Mouse (Mus musculus) left cerebral cortex, adult 2 months (tissue): ENCODE data around the gene Ldlrad3. TPM values are rescaled to one million over a fixed set of nuclear protein-coding genes. Genes with fewer than 3 reads are reported as not detected.

Experiments
- DNase-seq, 2 experiments: peaks; one replicate each; pipeline ENCODE4 v3.0.0; 2021 to 2022; ENCODE audit warnings: low spot score in 2 of 2, mixed read lengths in 1 of 2; ENCODE audit errors: extremely low spot score in 1 of 2
- H3K27ac ChIP-seq: fragments of 200-600 bp; 2 replicates; pipeline ENCODE4 v1.8.1; 2022
- H3K4me3 ChIP-seq: fragments of 200-600 bp; 2 replicates; pipeline ENCODE4 v1.8.1; 2022
- CTCF ChIP-seq: fragments of 200-600 bp; IDR thresholded peaks from 2 replicates; pipeline ENCODE4 v1.8.1; 2022; ENCODE audit warnings: antibody characterized with exemption, mild to moderate bottlenecking, moderate library complexity
- intact Hi-C: fragments of 180-260 bp; cut with DNase I; formaldehyde crosslinking; loops from one replicate; pipeline ENCODE4 v1.15.1; 2025
- total RNA-seq, 2 experiments: library from RNA; stranded (reverse); gene quantifications; 2 replicates each; pipeline ENCODE4 v1.2.3; 2021

Ldlrad3 gene
- total RNA-seq, 2 experiments from 2014 or later, result 9.1 to 10.3 TPM

DNA sequence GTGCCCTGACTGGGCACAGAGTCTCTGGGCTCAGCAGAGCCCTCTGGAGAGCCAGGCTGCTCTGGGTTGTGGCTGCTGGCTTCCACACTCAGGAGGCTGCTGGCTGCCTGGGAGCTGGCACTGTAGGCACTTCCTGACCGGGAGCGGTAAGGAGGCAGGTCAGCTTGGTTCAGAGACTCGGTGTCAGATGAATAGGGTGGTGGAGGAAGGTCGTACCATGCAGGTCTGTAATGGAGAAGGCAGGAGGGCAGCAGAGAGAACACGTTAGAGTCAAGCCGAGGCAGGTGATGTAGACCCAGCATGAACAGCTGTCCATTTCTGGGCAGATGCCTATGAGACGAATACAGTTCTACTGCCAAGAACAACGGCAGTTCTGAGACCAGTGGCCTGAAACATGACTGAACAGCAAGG lies 233.2 kb downstream of the Ldlrad3 start:
- Histone ChIP-seq H3K27ac (no peak overlapping the region), H3K4me3 (no peak overlapping the region)
- DNase-seq, result no peak
- intact Hi-C loops, result no loop called here
- TF ChIP-seq CTCF, result no peak

DNA sequence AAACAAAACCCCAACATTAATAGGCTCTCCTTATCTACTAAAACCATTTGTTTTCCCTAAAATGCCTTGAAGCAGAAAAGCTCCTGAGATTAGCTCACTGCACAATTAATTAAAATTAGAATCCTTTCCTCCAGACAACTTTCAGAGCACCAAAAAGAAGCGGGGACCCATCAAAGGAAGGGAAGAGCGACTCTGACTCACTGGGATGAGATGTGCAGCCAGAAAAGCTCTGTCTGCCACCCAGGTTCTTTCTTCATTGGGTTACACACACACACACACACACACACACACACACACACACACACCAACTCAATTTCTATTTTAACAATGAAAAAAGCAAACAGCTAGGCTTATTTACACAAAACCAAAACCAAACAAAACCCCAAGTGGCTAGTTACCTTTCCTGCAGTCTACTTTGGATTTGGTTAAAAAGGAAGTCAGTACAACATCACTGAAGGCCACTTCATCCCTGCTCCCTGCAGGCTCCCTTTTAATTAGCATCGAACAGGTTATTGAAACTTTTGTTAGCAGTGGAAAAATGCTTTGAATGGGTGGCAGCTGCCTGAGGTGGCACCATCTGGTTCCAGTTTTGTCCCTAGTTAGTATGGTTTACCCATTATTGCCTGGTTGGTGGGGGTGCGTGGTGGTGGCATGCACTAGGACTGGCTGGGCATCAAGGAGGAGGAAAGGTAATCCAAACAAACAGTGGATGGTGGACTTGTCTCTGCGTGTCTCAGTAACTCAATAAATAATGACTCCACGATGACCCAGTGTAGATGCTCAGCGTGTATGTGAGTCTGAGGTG lies 235.3 kb downstream of the Ldlrad3 start:
- TF ChIP-seq CTCF, result no peak

DNA sequence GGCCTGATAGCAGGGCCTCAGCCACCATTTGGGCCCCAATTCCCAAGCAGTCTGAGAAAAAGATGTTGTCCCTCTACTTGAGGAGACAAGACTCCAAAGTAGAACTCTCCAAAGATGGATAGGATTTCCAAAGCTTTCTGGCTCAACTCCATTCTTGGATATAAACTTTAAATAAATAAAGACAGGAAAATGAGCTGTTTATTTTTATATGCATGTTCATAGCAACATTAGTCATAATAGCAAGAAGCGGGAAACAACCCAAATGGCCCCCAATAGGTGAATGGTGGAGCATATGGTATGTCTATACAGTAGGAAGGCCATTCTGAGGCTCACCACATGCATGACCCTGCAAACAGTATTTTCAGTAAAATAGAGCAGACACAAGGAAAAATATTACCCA lies 251.2 kb downstream of the Ldlrad3 start:
- intact Hi-C loops, result no loop called here
- H3K27ac ChIP-seq, result no peak overlapping the region
- H3K4me3 ChIP-seq, result no peak overlapping the region
- DNase-seq, result no peak
- no peak for TF ChIP-seq CTCF

More for the DNA sequence above, 235.3 kb downstream of the Ldlrad3 start:
- Histone ChIP-seq H3K4me3 (no peak overlapping the region), H3K27ac (no peak overlapping the region)
- intact Hi-C loops, result no loop called here
- DNase-seq, result no peak

DNA sequence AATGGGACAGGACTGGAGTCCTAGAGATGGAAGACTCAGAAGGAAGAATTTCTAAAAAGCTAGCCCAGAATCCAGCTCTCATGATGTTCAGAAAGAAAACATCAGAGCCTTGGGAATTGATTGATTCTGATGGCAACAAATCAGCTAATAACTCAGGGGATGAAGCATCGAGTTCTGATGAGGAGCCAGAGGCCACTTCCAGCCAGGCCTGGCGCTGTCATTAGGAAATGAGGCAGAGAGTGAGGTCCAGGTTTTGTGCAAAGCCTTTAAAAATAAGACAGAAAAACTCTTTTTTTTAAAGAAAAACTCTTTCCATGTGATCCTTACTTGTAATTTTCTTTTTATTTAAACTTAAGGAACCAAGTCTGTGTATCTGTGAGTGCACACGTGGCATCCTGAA lies 252.9 kb downstream of the Ldlrad3 start:
- TF ChIP-seq CTCF, result no peak
- Histone ChIP-seq H3K4me3 (no peak overlapping the region), H3K27ac (no peak overlapping the region)
- DNase-seq, result no peak
- intact Hi-C loops, result no loop called here

DNA sequence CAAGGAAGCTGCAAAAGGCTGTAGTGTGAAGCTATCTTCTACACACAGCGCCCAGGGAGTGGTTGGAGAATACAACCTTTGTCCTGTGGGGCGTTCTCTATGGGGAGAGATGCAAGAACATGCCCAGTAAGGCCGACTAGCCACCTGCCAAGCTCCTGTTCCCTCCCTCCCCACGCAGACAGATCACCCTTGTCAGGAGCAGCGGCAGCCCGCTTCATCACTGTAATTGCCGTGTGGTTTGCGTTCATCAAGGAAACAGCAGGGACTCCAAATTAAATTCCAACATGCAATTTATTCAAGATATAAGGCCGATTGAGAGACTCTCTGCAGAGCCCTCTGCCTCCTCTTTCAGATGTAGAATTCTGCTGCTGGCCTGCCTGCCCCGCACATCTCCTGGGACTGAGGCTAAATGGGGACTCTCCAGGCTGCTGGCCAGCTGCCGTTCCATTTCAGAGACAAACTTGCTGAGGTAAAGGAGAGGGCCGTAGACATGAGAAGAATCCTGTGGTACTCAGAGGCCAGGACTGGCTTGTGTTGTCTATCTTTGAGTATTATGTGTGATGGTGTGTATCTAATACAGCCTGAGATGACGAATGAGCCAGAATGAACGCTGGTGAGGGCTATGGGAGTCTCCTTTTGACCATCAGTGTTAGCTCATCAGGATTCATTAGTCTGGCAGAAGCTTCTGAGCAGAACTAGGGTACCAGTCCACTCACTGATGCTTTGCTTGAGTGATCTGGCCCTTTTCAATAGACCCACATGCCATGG lies 253.8 kb downstream of the Ldlrad3 start:
- TF ChIP-seq CTCF, result no peak
- Histone ChIP-seq H3K27ac (no peak overlapping the region), H3K4me3 (no peak overlapping the region)
- DNase-seq, result no peak
- intact Hi-C loops, result no loop called here

DNA sequence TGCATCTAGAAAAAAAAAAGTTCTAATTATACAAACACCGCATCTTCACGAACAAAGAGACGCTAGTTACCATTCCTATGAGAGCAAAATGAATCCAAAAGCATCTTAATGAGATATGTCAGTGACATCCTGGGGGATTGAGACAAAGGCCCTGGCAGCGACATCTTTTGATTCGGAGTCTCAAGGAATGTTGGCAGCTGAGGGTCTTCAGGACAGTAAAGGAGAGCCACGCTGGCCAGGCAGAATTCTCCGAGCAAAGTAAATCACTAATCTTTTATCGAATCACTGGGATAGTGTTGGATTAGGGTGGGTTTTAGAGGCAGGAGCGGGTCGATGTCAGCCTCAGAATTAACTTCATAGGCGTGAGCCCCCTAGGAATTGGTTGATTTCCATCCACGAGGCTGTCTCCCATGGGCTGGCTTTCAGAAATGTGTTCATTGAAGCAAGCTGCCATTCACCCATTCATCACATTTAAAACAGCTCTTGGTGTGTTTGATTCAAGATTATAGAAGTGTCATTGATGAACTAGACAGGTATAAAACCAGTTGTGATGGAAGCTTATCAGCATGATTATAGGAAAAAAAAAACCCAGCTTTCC lies 260.5 kb downstream of the Ldlrad3 start:
- no peak for DNase-seq
- intact Hi-C loops, result no loop called here
- TF ChIP-seq CTCF, result no peak
- no peak overlapping the region for H3K27ac ChIP-seq
- H3K4me3 ChIP-seq, result no peak overlapping the region

DNA sequence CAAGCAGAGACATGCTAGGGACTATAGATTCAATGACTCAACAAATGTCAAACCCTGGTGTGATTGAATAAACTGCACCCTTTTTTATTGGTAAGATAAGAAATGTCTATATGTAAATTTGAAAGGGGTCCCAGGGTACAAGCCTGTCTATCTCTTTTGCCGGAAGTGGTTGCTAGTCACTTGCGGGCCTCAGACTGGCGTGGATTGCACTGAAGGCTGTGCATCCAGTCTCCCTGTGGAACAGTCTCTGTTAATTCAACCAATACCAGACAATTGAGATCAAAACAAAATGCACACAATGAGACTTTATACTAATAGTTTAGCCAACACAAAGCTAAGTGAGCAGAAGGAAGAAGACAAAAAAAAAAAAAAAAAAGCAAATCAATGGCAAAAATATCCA lies 261.0 kb downstream of the Ldlrad3 start:
- intact Hi-C loops, result no loop called here
- DNase-seq, result no peak
- no peak overlapping the region for H3K4me3 ChIP-seq
- TF ChIP-seq CTCF, result no peak
- H3K27ac ChIP-seq, result no peak overlapping the region

DNA sequence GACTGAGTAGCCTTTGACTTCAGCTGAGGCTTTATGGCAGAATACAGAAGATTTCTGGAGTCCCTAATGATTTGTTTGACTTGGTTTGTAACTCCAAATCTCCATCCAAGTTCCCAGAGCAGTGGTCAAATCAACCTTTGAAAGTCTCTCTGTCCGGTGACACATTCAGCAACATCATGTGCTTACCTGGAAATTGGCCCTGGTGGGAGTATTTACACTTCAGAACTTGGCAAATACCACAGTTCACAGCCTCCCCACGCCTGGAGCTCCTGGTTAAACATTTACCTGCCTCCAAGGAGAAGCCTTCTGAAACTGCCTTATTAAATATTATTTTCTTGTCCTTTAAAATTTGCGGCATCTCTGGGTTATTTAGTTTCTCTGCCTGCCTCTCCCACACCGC lies 263.0 kb downstream of the Ldlrad3 start:
- Histone ChIP-seq H3K27ac (no peak overlapping the region), H3K4me3 (no peak overlapping the region)
- TF ChIP-seq CTCF, result no peak
- intact Hi-C loops, result no loop called here
- no peak for DNase-seq

DNA sequence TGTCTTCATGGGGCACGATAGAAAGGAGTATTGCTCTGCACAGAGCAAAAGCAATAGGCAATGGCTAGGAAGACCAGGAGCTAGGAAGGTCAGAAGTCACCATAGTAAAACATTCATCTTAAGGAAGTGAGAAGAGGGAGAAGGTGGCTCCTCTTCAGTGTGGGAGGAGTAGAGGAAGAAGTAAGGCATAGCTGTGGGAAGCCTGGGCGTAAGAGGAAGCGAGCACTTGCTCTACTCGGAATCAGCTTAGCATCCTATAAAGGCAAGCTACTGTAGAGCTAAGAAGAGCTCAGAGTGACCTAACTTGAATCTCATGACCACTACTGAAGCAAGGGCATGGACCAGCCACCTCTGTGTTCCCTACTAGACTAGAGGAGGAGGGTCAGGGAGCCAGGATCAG lies 263.9 kb downstream of the Ldlrad3 start:
- TF ChIP-seq CTCF, result no peak
- DNase-seq, result no peak
- Histone ChIP-seq H3K27ac (no peak overlapping the region), H3K4me3 (no peak overlapping the region)
- intact Hi-C loops, result no loop called here

DNA sequence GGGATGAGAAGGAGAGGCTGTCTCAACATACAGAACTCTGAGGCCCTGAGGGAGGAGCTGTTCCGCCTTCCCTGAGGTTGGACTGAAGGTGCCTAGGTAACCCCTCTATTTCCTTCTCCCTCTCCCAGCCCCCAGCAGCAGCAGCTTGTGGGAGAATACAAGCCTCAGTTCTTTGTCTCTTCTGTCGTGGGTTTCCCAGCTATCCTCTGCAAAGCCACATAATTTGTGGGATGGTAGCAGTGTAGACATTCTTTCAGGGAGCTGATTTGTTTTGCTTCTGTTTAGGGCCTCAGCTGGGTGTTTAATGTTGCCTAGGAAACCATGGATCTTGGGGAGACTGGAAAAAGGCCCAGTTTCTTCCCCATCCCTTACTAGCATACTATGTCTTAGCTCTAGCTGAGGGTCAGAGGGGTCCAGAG lies 266.0 kb downstream of the Ldlrad3 start:
- Histone ChIP-seq H3K4me3 (no peak overlapping the region), H3K27ac (no peak overlapping the region)
- no peak for TF ChIP-seq CTCF
- intact Hi-C loops, result no loop called here
- no peak for DNase-seq

DNA sequence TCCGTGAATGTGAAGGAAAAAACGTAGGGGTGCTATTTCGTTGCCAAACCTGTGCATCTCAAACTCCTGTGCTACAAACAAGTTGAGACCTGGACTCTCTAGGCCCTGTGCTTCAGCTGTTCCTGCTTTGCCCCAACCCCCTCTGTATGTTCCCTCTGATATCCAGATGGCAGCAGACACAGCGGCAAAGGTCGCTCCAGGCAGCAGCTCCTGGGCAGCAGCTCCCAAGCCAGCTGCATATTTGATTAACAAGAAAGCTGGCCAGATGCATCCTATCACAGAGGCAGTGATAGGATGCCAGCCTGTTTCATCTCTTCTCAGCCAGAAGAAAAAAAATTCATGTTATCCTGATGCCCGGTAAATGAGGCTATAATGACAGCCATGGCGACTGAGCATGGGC lies 267.7 kb downstream of the Ldlrad3 start:
- no peak overlapping the region for H3K27ac ChIP-seq
- DNase-seq, result no peak
- intact Hi-C loops, result no loop called here
- no peak overlapping the region for H3K4me3 ChIP-seq
- no peak for TF ChIP-seq CTCF

DNA sequence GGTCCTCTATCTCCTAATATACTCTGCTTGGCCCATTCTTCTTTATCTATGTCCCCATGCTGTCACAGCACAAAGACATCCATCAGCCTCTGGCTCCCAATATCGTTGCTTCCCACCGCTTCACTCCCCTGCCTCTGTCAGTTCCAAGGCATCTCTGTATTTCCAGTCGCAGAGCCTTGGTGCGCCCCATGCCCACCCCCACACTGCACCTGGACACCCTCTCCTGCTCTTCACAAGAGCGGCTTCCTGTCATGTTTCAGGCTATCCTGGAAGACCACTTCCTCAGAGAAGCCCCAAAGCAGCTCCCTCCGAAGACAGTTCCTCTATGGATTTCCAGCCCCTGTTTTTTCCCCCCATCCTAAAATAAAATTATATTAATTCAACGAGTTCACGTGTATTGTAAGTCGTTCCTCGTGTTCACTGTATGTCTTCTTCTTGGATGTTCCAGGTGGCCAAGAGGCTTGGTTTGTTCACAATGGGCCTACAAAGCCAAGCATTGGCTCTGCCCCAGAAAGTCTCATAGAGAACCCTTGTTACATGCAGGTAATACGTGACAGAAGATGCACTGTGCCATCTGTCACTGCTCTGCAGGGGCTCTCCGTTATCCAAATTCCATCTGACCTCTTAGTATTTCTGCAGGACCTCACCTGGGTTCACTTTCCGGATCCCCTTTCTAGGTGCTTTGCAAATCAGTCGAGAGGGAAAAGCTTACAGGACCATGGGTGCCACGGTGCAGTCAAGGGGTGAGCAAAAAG lies 276.7 kb downstream of the Ldlrad3 start:
- DNase-seq, result no peak
- H3K4me3 ChIP-seq, result no peak overlapping the region
- intact Hi-C loops, result loop anchor here (5.0 to 10.0 kb wide), 5 partner anchors 73 to 765 kb away; no protein-coding TSS in a partner anchor
- H3K27ac ChIP-seq, result no peak overlapping the region
- TF ChIP-seq CTCF, result no peak
